Mouse (Mus musculus): ENCODE results near the gene 4932438H23Rik. TPM values are rescaled to one million over a fixed set of nuclear protein-coding genes. Genes with fewer than 3 reads are reported as not detected.

Gene 4932438H23Rik
- polyA plus RNA-seq, 1 experiment from 2014 or later = 1.0 TPM

GRCm38 (mm10) chr16:91124256-91124655 is 29.3 kb upstream of the 4932438H23Rik start:
- H3K9me3 ChIP-seq (replicated peaks) = no peaks in the 10 kb centered on the region
- H3K27ac ChIP-seq (replicated peaks) = no peak overlapping the region
- no peak for ATAC-seq (ENCODE audit: insufficient number of reproducible peaks, low FRiP score, low TSS enrichment, low read depth)
- 63% methylated on average over 3 of the region's 3 CpGs for WGBS
- H3K4me2 ChIP-seq (replicated peaks) = no peak overlapping the region
- H3K36me3 ChIP-seq = no peaks in the 10 kb centered on the region
- H3K4me3 ChIP-seq (replicated peaks) = no peak overlapping the region
- H3K4me1 ChIP-seq = no peaks in the 10 kb centered on the region
- no peak overlapping the region for H3K9ac ChIP-seq
- peaks cover 5% of the 10 kb centered on the region; the same call in 1 of the 2 replicates for H3K27me3 ChIP-seq

- WGBS = 91% methylated on average over 1 of the region's 1 CpGs
- H3K4me2 ChIP-seq (replicated peaks) = no peak overlapping the region
These were observed 28.9 kb upstream of the 4932438H23Rik start for GRCm38 (mm10) chr16:91123821-91124220.

GRCm38 (mm10) chr16:91119879-91120278 is 25.0 kb upstream of the 4932438H23Rik start:
- Histone ChIP-seq H3K9me3 (replicated peaks) (no peaks in the 10 kb centered on the region), H3K27me3 (0 out of 2 replicates have a peak, but pooled peaks cover 2% of the 10 kb centered on the region), H3K27ac (replicated peaks) (no peak overlapping the region), H3K4me3 (replicated peaks) (no peak overlapping the region), H3K9ac (no peak overlapping the region), H3K36me3 (no peaks in the 10 kb centered on the region), H3K4me1 (no peaks in the 10 kb centered on the region), H3K4me2 (replicated peaks) (no peak overlapping the region)
- 60% methylated on average over 6 of the region's 6 CpGs for WGBS
- no peak for ATAC-seq (ENCODE audit: insufficient number of reproducible peaks, low FRiP score, low TSS enrichment, low read depth)

More at GRCm38 (mm10) chr16:91123821-91124220, 28.9 kb upstream of the 4932438H23Rik start:
- Histone ChIP-seq H3K36me3 (no peaks in the 10 kb centered on the region), H3K4me3 (replicated peaks) (no peak overlapping the region), H3K9me3 (replicated peaks) (no peaks in the 10 kb centered on the region), H3K4me1 (no peaks in the 10 kb centered on the region), H3K9ac (no peak overlapping the region), H3K27ac (replicated peaks) (no peak overlapping the region), H3K27me3 (peaks cover 5% of the 10 kb centered on the region; the same call in 1 of the 2 replicates)
- ATAC-seq (ENCODE audit: insufficient number of reproducible peaks, low FRiP score, low TSS enrichment, low read depth) = no peak

- H3K4me3 ChIP-seq (replicated peaks) = no peak overlapping the region
- H3K9me3 ChIP-seq (replicated peaks) = no peaks in the 10 kb centered on the region
- H3K4me2 ChIP-seq (replicated peaks) = no peak overlapping the region
- no peak overlapping the region for H3K9ac ChIP-seq
- peak; percentile 19; the same call in 1 of the 2 replicates for ATAC-seq (ENCODE audit: insufficient number of reproducible peaks, low FRiP score, low TSS enrichment, low read depth)
- H3K27me3 ChIP-seq = no peaks in the 10 kb centered on the region
- no peaks in the 10 kb centered on the region for H3K4me1 ChIP-seq
- no peak overlapping the region for H3K27ac ChIP-seq (replicated peaks)
- no peaks in the 10 kb centered on the region for H3K36me3 ChIP-seq
- WGBS = 63% methylated on average over 7 of the region's 7 CpGs
These were observed 21.8 kb upstream of the 4932438H23Rik start for GRCm38 (mm10) chr16:91116696-91117095.

- no peaks in the 10 kb centered on the region for H3K27me3 ChIP-seq
- no peak overlapping the region for H3K4me2 ChIP-seq (replicated peaks)
- H3K9me3 ChIP-seq (replicated peaks) = no peaks in the 10 kb centered on the region
- H3K4me3 ChIP-seq (replicated peaks) = no peak overlapping the region
- H3K27ac ChIP-seq (replicated peaks) = no peak overlapping the region
- H3K36me3 ChIP-seq = no peaks in the 10 kb centered on the region
- 85% methylated on average over 4 of the region's 4 CpGs for whole genome bisulfite sequencing
- ATAC-seq (ENCODE audit: insufficient number of reproducible peaks, low FRiP score, low TSS enrichment, low read depth) = no peak
- H3K9ac ChIP-seq = no peak overlapping the region
- H3K4me1 ChIP-seq = peaks cover 2% of the 10 kb centered on the region; the same call in 1 of the 2 replicates
These were observed 21.1 kb upstream of the 4932438H23Rik start for GRCm38 (mm10) chr16:91116006-91116405.

- ATAC-seq (ENCODE audit: insufficient number of reproducible peaks, low FRiP score, low TSS enrichment, low read depth) = no peak
- H3K9ac ChIP-seq = no peak overlapping the region
- 26% methylated on average over 11 of the region's 11 CpGs for WGBS
- peak overlapping the region; percentile 26; the same call in 1 of the 2 replicates for H3K4me2 ChIP-seq (replicated peaks)
- H3K36me3 ChIP-seq = no peaks in the 10 kb centered on the region
- peaks cover 4% of the 10 kb centered on the region; the same call in 1 of the 2 replicates for H3K4me1 ChIP-seq
- H3K27me3 ChIP-seq = peaks cover 3% of the 10 kb centered on the region; the same call in 1 of the 2 replicates
- H3K27ac ChIP-seq (replicated peaks) = no peak overlapping the region
- H3K4me3 ChIP-seq (replicated peaks) = peak overlapping the region; percentile 5; the same call in 1 of the 2 replicates
- H3K9me3 ChIP-seq (replicated peaks) = no peaks in the 10 kb centered on the region
These were observed 16.1 kb upstream of the 4932438H23Rik start for GRCm38 (mm10) chr16:91110999-91111535.

- H3K9ac ChIP-seq = no peak overlapping the region
- no peaks in the 10 kb centered on the region for H3K36me3 ChIP-seq
- H3K4me3 ChIP-seq (replicated peaks) = no peak overlapping the region
- 72% methylated on average over 11 of the region's 11 CpGs for WGBS
- H3K4me2 ChIP-seq (replicated peaks) = no peak overlapping the region
- peaks cover 9% of the 10 kb centered on the region for H3K27me3 ChIP-seq
- H3K27ac ChIP-seq (replicated peaks) = no peak overlapping the region
- peaks cover 4% of the 10 kb centered on the region; the same call in 1 of the 2 replicates for H3K4me1 ChIP-seq
- H3K9me3 ChIP-seq (replicated peaks) = no peaks in the 10 kb centered on the region
- ATAC-seq (ENCODE audit: insufficient number of reproducible peaks, low FRiP score, low TSS enrichment, low read depth) = no peak
These were observed 12.7 kb upstream of the 4932438H23Rik start for GRCm38 (mm10) chr16:91107608-91108007.

- Histone ChIP-seq H3K4me2 (replicated peaks) (no peak overlapping the region), H3K36me3 (no peaks in the 10 kb centered on the region), H3K27me3 (peaks cover 9% of the 10 kb centered on the region), H3K9me3 (replicated peaks) (no peaks in the 10 kb centered on the region), H3K27ac (replicated peaks) (no peak overlapping the region), H3K4me3 (replicated peaks) (no peak overlapping the region), H3K4me1 (no peaks in the 10 kb centered on the region), H3K9ac (no peak overlapping the region)
- WGBS = 41% methylated on average over 13 of the region's 13 CpGs
- no peak for ATAC-seq (ENCODE audit: insufficient number of reproducible peaks, low FRiP score, low TSS enrichment, low read depth)
These were observed 10.6 kb upstream of the 4932438H23Rik start for GRCm38 (mm10) chr16:91105481-91106051.

GRCm38 (mm10) chr16:91104821-91105480 is 10.0 kb upstream of the 4932438H23Rik start:
- no peaks in the 10 kb centered on the region for H3K9me3 ChIP-seq (replicated peaks)
- H3K4me3 ChIP-seq (replicated peaks) = no peak overlapping the region
- H3K27me3 ChIP-seq = peaks cover 9% of the 10 kb centered on the region
- H3K36me3 ChIP-seq = no peaks in the 10 kb centered on the region
- H3K27ac ChIP-seq (replicated peaks) = no peak overlapping the region
- no peak overlapping the region for H3K9ac ChIP-seq
- no peak for ATAC-seq (ENCODE audit: insufficient number of reproducible peaks, low FRiP score, low TSS enrichment, low read depth)
- no peak overlapping the region for H3K4me2 ChIP-seq (replicated peaks)
- H3K4me1 ChIP-seq = no peaks in the 10 kb centered on the region
- WGBS = 36% methylated on average over 10 of the region's 10 CpGs

GRCm38 (mm10) chr16:91103386-91103785 is 8.5 kb upstream of the 4932438H23Rik start:
- Histone ChIP-seq H3K4me3 (replicated peaks) (no peak overlapping the region), H3K36me3 (no peaks in the 10 kb centered on the region), H3K9me3 (replicated peaks) (no peaks in the 10 kb centered on the region), H3K4me1 (no peaks in the 10 kb centered on the region), H3K4me2 (replicated peaks) (no peak overlapping the region), H3K27ac (replicated peaks) (no peak overlapping the region), H3K9ac (no peak overlapping the region), H3K27me3 (peaks cover 9% of the 10 kb centered on the region)
- ATAC-seq (ENCODE audit: insufficient number of reproducible peaks, low FRiP score, low TSS enrichment, low read depth) = no peak
- WGBS = 77% methylated on average over 14 of the region's 14 CpGs

- Histone ChIP-seq H3K4me3 (replicated peaks) (no peak overlapping the region), H3K4me2 (replicated peaks) (no peak overlapping the region), H3K9ac (no peak overlapping the region), H3K27me3 (peaks cover 6% of the 10 kb centered on the region; the same call in 1 of the 2 replicates), H3K27ac (replicated peaks) (no peak overlapping the region), H3K36me3 (no peaks in the 10 kb centered on the region), H3K9me3 (replicated peaks) (no peaks in the 10 kb centered on the region), H3K4me1 (no peaks in the 10 kb centered on the region)
- WGBS = 55% methylated on average over 2 of the region's 2 CpGs
- ATAC-seq (ENCODE audit: insufficient number of reproducible peaks, low FRiP score, low TSS enrichment, low read depth) = no peak
These were observed 5.6 kb upstream of the 4932438H23Rik start for GRCm38 (mm10) chr16:91100484-91100883.
